Mouse (Mus musculus) bone marrow, adult 2 months (tissue): Measurements from ENCODE around the gene Scnn1b.

Experiments used
- CTCF ChIP-seq: fragments of 200-500 bp; IDR thresholded peaks from 2 replicates; pipeline ENCODE4 v1.5.1; 2011; ENCODE audit warnings: low read length, control low read depth; ENCODE audit not compliant: control insufficient read depth, insufficient read depth
- POLR2A ChIP-seq: fragments of 200-500 bp; IDR thresholded peaks from 2 replicates; pipeline ENCODE4 v1.6.1; 2011; ENCODE audit warnings: low read depth, mild to moderate bottlenecking, control low read depth, low read length, borderline replicate concordance; ENCODE audit not compliant: control insufficient read depth

GRCm38 (mm10) chr7:121966169-121966568 is 101.3 kb downstream of the Scnn1b start:
- no peak for TF ChIP-seq CTCF
- TF ChIP-seq POLR2A, result no peak
